Mouse (Mus musculus) Muller cell, postnatal 12 days (primary cell): ENCODE results near the gene Msi2.

Experiments
- DNase-seq: peaks from one replicate; pipeline ENCODE4 v3.0.0-alpha.2; 2015; ENCODE audit errors: inconsistent ontology term

Msi2 gene

GRCm38 (mm10) chr11:88614527-88615305 lies 103.6 kb downstream of the Msi2 start:
- peak; percentile 65 for DNase-seq

GRCm38 (mm10) chr11:88613771-88614526 lies 104.4 kb downstream of the Msi2 start:
- peak; percentile 58 for DNase-seq

DNA sequence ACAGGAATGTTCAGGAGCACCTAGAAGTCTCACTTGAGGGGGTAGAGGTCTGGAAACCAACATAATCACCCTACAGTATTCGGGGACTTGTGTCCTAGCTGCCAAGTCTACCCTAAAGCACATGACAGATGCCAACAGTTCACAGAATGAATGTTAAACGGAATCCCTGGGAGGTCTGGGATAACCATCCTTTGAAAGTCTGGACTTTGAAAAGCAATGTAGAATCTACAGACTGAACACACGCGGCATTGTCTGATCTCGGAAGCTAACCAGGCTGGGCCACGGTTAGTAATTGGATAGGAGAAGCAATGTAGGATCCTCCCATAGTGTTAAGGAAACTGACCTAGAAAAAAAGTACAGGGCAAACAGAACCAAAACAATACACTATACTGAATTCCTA lies 105.3 kb downstream of the Msi2 start:
- peak; percentile 49 for DNase-seq

DNA sequence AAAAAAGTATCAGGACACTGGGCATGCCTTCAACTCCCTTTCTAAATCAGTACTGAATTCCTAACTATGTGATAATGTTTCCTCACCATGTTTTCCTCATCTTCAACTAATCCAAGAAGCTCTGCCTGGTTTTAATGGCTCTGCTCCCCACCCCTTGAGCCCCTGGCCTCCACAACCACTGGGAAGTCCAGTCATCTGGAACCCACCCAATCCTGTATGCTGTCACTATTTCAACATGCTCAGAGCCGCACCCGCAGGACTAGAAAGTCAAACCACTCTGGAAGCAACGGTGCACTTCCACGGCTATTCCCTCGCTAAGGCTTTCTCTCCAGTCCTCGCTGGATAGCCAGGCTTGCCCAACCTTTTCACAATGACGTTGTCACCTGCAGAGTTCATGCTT lies 106.2 kb downstream of the Msi2 start:
- DNase-seq: no peak

GRCm38 (mm10) chr11:88610809-88611208 lies 107.5 kb downstream of the Msi2 start:
- DNase-seq: no peak

DNA sequence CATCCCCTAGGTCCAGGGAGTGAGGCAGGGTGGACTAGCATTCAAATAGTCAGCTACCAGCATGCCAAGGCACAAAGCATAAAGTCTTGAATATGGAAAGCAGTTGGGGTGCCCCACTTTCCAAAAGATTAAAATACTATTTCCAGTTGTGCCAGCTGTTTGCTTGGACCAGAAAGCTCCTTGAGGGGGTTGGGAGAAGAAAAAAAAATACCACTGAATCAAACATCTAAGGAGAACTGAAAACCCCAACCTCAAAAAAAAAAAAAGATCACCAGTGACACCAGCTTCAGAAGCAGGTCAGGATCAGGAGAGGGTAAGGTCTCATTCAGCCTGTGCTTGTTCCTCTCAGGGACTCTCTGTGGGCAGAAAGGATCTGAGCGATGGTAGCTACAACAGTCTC lies 108.2 kb downstream of the Msi2 start:
- no peak for DNase-seq

GRCm38 (mm10) chr11:88608584-88608983 lies 109.7 kb downstream of the Msi2 start:
- no peak for DNase-seq

DNA sequence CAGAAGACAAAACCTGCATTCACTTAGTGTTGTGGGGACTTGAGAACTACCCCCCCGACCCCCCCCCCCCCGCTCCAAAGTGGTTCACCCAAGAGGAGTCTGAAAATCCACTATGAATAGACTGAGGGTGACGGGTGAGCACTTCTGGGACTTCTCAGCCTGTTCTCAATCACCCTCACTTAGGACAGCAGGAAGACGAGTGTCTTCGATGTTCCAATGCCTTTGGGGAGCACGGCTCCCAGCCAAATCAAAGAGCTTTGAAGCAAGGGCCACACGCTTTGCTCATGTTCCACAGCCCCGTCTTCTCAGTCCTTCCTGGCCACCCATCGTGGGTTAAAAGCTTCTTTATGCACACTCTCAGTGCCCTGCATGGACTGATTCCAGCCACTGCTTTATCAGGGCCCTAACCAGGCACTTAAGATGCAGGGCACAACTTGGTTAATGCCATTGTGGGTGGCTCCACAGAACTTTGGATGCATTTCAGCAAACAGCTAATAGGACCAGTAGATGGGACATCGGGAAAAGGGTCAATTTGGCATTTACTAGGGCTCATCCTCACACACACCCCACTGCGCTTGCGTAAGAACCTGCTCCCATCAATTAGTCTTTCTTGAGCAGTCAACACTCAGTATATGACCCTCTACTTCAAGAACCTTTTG lies 110.5 kb downstream of the Msi2 start:
- peak; percentile 47 for DNase-seq

DNA sequence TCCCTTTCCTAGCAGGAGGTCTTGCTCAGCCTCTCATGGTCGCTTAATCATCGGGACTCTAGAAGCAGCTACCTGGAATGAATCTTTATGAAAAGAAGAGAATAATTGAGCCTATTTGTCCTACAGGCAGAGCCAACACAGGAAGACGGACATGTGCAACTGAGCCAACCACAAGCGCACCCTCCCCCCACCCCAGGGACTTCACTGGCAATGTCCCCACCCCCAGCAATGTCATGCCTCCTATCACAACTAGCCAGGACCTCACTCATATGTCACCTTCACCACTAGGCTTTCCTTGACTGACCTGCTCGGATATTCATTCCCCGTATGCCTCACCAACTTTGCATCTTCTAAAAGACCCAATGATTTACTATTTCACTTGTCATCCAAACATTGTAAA lies 112.5 kb downstream of the Msi2 start:
- DNase-seq: no peak

GRCm38 (mm10) chr11:88605098-88605525 lies 113.2 kb downstream of the Msi2 start:
- peak; percentile 68 for DNase-seq

- DNase-seq: no peak
Measured at GRCm38 (mm10) chr11:88604635-88605034, 113.7 kb downstream of the Msi2 start.

- DNase-seq: no peak
Measured at GRCm38 (mm10) chr11:88603366-88603765, 114.9 kb downstream of the Msi2 start.

DNA sequence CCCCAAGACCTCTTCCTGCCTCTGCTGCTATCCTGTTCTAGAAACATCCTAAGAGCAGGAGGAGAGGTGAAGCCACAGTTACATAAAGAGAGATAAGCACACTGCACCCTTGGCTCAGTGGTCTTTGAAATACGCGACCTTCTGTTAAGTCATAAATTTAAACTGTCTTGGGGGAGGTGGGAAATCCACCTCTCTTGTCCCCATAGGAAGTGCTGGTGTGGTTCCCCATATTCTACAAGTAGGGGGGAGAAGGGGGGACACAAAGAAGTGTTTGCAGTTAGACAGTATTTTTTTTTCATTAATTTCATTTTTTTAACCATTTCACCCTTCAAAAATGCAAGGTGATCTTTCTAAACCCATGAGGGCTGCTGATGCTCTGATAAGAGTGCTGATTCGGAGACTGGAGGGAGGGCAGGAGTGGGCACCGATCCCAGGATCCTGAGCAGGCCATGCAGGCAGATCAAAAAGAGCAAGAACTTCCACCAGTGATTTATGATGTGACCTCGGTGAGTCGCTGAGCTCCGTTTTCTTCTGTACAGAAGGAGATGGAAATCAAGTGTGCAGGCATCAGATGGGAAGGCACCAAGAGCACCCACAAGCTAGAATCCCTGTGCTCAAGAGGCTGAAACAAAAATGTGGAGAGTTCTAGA lies 115.7 kb downstream of the Msi2 start:
- DNase-seq: no peak

GRCm38 (mm10) chr11:88600194-88600593 lies 118.1 kb downstream of the Msi2 start:
- no peak for DNase-seq

DNA sequence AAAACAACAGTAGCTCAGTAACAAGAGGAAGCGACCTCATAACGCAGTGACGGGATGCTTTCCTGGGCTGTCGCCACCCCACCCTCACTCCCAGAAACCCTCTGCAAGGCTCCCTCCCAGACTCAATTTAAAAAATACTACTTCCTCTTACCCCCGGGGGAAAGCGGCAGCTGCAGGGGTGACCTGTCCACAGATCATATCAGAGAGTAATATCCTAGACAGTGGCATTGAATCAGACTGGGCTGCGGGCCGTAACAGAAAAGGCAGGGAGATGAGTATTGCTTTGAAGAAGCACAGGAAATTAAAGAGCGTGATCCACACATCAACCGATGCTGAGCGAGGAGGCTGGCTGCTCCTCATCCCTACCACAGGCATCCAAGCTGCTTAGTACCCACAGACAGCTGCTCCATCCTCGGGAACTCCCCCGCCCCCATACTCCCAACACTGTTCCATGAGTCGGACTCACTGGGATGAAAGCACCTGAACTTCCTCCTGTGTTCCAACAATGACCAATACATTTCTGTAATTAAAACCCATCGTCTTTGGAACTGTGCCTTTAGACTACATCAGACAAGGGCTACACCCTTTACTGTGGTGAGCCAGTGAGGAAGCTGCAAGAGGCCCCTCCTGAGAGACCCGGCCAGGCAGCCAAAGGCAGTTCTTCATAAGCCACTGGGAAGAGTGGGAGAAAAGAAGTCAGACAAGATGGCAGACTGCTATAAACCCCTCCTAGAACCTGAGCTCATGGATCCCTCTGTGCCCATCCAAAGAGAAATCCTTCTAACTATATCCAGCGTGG lies 118.8 kb downstream of the Msi2 start:
- peak; percentile 96 for DNase-seq

GRCm38 (mm10) chr11:88598848-88599175 lies 119.5 kb downstream of the Msi2 start:
- no peak for DNase-seq

DNA sequence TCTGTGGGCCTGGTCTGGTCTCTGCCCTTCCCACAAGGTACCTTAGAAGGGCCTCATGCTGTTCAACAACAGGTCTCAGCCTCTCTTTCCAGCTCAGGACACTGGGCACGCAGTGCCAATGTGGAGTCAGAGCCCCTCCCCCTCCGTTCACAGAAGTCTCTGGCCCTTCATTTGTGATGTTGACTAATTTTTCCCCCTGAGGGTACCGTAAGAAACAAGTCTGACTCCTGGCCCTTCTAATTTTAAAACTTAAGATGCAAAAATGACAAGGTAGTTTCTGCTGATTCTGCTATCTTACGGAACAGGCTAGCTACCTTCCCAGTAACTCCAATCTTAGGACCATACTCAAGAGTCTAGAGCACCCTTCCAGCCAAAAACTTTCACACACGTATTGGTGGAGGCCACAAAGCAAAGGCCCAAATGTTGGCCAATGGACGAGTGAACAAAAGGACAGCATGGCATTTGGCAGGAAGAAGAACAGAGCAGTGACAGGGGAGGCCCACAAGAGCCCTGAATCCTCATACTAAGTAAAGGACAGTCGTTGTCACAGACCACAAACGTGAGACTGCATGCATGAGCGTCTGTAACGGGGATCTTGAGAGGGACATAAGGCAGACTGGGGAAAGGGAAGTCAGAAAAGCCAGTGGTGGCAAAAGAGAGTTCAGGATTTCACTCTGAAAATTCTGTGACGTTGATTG lies 120.0 kb downstream of the Msi2 start:
- DNase-seq: no peak

GRCm38 (mm10) chr11:88595616-88596015 lies 122.7 kb downstream of the Msi2 start:
- no peak for DNase-seq

DNA sequence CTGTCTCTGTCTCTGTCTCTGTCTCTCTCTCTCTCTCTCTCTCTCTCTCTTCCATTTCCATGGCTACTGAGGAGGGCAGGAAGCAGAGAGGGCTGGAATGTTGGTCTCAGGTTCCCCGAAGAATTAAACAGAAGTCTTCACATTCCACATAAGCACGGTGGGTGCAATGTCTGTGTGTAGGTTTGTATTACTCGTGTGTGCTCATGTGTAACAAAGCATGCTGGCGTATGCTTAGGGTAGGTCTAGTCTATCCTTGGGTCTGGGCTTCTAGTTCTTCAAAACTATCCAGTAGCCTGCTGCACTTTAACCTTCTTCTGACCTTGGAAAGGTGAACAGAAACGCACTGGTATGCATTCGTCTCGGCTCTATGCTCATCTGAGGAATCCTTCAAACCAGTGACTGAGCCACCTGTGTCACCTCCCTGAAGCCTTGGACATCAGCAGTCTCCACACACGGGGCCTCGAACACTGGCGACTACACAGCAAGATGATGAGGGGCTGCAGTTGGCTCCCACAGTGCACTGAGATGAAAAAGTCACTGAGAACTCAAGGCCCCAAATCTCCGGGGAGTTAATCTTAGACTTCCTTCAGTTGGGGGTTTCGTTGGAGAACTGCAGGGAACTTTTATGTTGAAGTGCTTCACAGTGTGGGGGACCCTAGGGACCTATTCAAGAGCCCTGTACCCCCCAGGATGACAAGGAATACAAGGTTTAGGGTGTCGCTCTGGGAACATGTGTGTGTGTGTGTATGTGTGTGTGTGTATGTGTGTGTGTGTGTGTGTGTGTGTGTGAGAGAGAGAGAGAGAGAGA lies 123.3 kb downstream of the Msi2 start:
- peak; percentile 74 for DNase-seq

DNA sequence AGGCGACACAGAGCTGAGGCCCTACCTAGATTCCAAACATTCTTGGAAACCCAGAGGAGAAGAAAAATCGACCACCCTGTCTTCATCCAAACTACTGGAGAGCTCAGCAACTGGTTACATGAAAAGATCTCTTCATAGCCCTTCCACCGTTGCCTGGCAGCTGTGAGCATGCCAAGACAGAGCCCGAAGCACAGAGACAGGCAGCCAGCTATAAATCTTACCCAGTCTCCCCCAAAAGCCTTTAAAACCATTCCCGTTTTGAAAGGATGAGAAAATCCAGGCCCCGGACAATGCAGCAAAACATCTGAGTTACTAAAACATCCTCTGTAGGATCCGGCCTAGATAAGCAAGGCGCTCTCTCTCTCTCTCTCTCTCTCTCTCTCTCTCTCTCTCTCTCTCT lies 124.3 kb downstream of the Msi2 start:
- DNase-seq: peak; percentile 75
